Mouse (Mus musculus) erythroblast, embryonic 14.5 days (primary cell): ENCODE measurements around the gene Cops9.
A peak's percentile ranks its signal among the peaks of the same experiment; 100 is the strongest.

Experiments used
- GATA1 ChIP-seq: IDR thresholded peaks from 2 replicates; pipeline ENCODE4 v1.6.1; 2012; ENCODE audit warnings: low read length, inconsistent platforms, mixed read lengths
- TAL1 ChIP-seq: IDR thresholded peaks from 3 replicates; pipeline ENCODE4 v1.6.1; 2012; ENCODE audit warnings: low read length, inconsistent platforms, mixed read lengths

DNA sequence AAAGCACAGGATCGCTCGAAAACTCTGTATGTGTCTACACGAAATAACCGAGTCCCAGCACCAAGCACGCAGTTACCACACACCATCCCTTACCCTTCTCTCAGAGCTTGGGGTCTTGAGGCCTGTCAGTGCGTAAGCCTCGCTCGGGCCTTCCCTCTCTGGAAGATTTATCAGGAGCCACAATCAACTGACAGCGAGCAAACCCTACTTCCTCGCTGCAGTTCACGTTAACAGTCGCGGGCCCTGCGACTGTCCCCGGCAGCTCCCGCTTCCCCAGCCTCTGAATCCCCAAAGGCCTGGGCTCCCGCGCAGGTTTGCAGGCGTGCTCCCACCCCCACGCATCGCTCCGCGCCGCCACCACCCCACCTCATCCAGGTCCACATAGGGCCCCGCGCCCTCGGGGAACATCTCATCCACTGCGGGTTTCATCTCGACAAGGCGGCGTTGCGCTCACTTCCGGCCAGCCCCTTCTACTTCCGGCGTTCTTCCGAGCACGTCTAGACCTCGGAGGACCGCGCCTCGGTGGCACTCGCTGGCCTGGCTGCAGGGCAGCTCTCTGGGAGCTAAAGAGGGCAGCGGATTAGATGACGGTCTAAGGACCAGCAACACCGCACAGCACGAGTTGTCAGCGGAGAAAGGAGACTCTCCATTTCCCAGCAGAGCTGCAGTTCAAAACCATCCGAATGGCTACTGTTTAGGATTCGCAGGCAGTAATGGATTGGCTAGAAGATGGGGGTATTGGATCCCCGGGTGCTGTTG lies at the start of gene Cops9:
- peak; percentile 60 for TF ChIP-seq GATA1
- TF ChIP-seq TAL1: no peak
